Mouse (Mus musculus) hindbrain, embryonic 14.5 days (tissue): ENCODE data around the gene Mical3. TPM values are rescaled to one million over a fixed set of nuclear protein-coding genes. Genes with fewer than 3 reads are reported as not detected.

Experiments
- ATAC-seq: fragments of 200-750 bp; cut with Nextera tagmentation; 2 replicates; pipeline ENCODE4 v1.8.0; 2017; ENCODE audit warnings: moderate number of reproducible peaks, mild to moderate bottlenecking, moderate TSS enrichment, moderate library complexity; ENCODE audit not compliant: low FRiP score
- DNase-seq: peaks from one replicate; pipeline ENCODE4 v3.0.0-alpha.2; 2015; ENCODE audit warnings: low spot score
- H3K27ac ChIP-seq: fragments of 300-500 bp; sonication (generic); 2 replicates; pipeline ENCODE4 v1.5.1; 2014; ENCODE audit warnings: mild to moderate bottlenecking, moderate library complexity
- H3K27me3 ChIP-seq: fragments of 300-500 bp; sonication (generic); 2 replicates; pipeline ENCODE4 v1.6.1; 2014; ENCODE audit warnings: mild to moderate bottlenecking, low read length, mixed read lengths; ENCODE audit not compliant: control insufficient read depth, insufficient read depth
- H3K36me3 ChIP-seq: fragments of 300-500 bp; sonication (generic); replicated peaks from 2 replicates; pipeline ENCODE4 v1.6.1; 2014; ENCODE audit not compliant: control insufficient read depth, insufficient read depth
- H3K4me1 ChIP-seq: fragments of 300-500 bp; sonication (generic); replicated peaks from 2 replicates; pipeline ENCODE4 v1.6.1; 2014; ENCODE audit warnings: antibody characterized with exemption, low read length, mixed read lengths; ENCODE audit not compliant: control insufficient read depth, insufficient read depth
- H3K4me2 ChIP-seq: fragments of 300-500 bp; sonication (generic); replicated peaks from 2 replicates; pipeline ENCODE4 v1.6.1; 2014; ENCODE audit warnings: mild to moderate bottlenecking, moderate library complexity
- H3K4me3 ChIP-seq: fragments of 300-500 bp; sonication (generic); replicated peaks from 2 replicates; pipeline ENCODE4 v1.5.1; 2014; ENCODE audit warnings: mild to moderate bottlenecking, low read length
- H3K9ac ChIP-seq: fragments of 300-500 bp; sonication (generic); 2 replicates; pipeline ENCODE4 v1.6.1; 2014
- H3K9me3 ChIP-seq: fragments of 300-500 bp; sonication (generic); 2 replicates; pipeline ENCODE4 v1.6.1; 2016; ENCODE audit warnings: low read length; ENCODE audit not compliant: control insufficient read depth
- WGBS: fragments of 180-500 bp; shearing (Covaris S2); extraction: QIAGEN DNeasy Blood & Tissue Kit; methylation state at CpG from one replicate; pipeline ENCODE4 v1.1.7; 2014; 5-methylcytosine and 5-hydroxymethylcytosine counted together
- polyA plus RNA-seq: library from polyadenylated mRNA; unstranded; fragments of >200 nt; fragmentation: Nextera tagmentation; extraction: Ambion mirVana; gene quantifications from 2 replicates; pipeline ENCODE4 v1.2.1, GENCODE M21; 2014

The Mical3 gene
- polyA plus RNA-seq, 1 experiment from 2014 or later: 49.4 TPM

- Histone ChIP-seq H3K4me1 (no peaks in the 10 kb centered on the region), H3K4me3 (no peak overlapping the region), H3K9me3 (no peaks in the 10 kb centered on the region), H3K9ac (no peak overlapping the region), H3K36me3 (peaks cover 42% of the 10 kb centered on the region), H3K27me3 (no peaks in the 10 kb centered on the region), H3K4me2 (no peak overlapping the region), H3K27ac (no peak overlapping the region)
- 91% methylated on average over 5 of the region's 5 CpGs for WGBS
- DNase-seq (no peak), ATAC-seq (no peak)
Measured at GRCm38 (mm10) chr6:120943964-120944363, 186.8 kb downstream of the Mical3 start.

- no peak overlapping the region for H3K4me2 ChIP-seq
- ATAC-seq: no peak
- WGBS: 89% methylated on average over 10 of the region's 10 CpGs
- H3K9me3 ChIP-seq: no peaks in the 10 kb centered on the region
- H3K36me3 ChIP-seq: peaks cover 38% of the 10 kb centered on the region
- no peak overlapping the region for H3K9ac ChIP-seq
- H3K4me3 ChIP-seq: no peak overlapping the region
- H3K4me1 ChIP-seq: no peaks in the 10 kb centered on the region
- H3K27ac ChIP-seq: no peak overlapping the region
- no peaks in the 10 kb centered on the region for H3K27me3 ChIP-seq
- no peak for DNase-seq
Measured at GRCm38 (mm10) chr6:120943551-120943950, 187.2 kb downstream of the Mical3 start.

- Histone ChIP-seq H3K9ac (no peak overlapping the region), H3K4me1 (no peaks in the 10 kb centered on the region), H3K36me3 (peaks cover 34% of the 10 kb centered on the region), H3K4me2 (no peak overlapping the region), H3K27me3 (no peaks in the 10 kb centered on the region), H3K9me3 (no peaks in the 10 kb centered on the region), H3K27ac (no peak overlapping the region), H3K4me3 (no peak overlapping the region)
- DNase-seq (no peak), ATAC-seq (no peak)
- 71% methylated on average over 2 of the region's 2 CpGs for WGBS
Measured at GRCm38 (mm10) chr6:120943079-120943478, 187.7 kb downstream of the Mical3 start.

GRCm38 (mm10) chr6:120941575-120941974, 189.2 kb downstream of the Mical3 start:
- Histone ChIP-seq H3K27me3 (no peaks in the 10 kb centered on the region), H3K27ac (no peak overlapping the region), H3K4me2 (no peak overlapping the region), H3K9me3 (no peaks in the 10 kb centered on the region), H3K4me1 (no peaks in the 10 kb centered on the region), H3K4me3 (no peak overlapping the region), H3K36me3 (peaks cover 19% of the 10 kb centered on the region), H3K9ac (no peak overlapping the region)
- WGBS: 93% methylated on average over 13 of the region's 13 CpGs
- ATAC-seq: no peak
- no peak for DNase-seq

GRCm38 (mm10) chr6:120941084-120941481, 189.7 kb downstream of the Mical3 start:
- 78% methylated on average over 7 of the region's 7 CpGs for WGBS
- Histone ChIP-seq H3K27me3 (no peaks in the 10 kb centered on the region), H3K4me1 (no peaks in the 10 kb centered on the region), H3K9ac (no peak overlapping the region), H3K4me2 (no peak overlapping the region), H3K4me3 (no peak overlapping the region), H3K36me3 (peaks cover 14% of the 10 kb centered on the region), H3K9me3 (no peaks in the 10 kb centered on the region), H3K27ac (no peak overlapping the region)
- no peak for ATAC-seq
- no peak for DNase-seq

GRCm38 (mm10) chr6:120940446-120941083, 190.2 kb downstream of the Mical3 start:
- H3K4me1 ChIP-seq: no peaks in the 10 kb centered on the region
- peaks cover 9% of the 10 kb centered on the region for H3K36me3 ChIP-seq
- no peaks in the 10 kb centered on the region for H3K27me3 ChIP-seq
- H3K27ac ChIP-seq: no peak overlapping the region
- no peak for DNase-seq
- 89% methylated on average over 7 of the region's 7 CpGs for WGBS
- no peak overlapping the region for H3K4me2 ChIP-seq
- no peak overlapping the region for H3K9ac ChIP-seq
- ATAC-seq: no peak
- H3K9me3 ChIP-seq: no peaks in the 10 kb centered on the region
- no peak overlapping the region for H3K4me3 ChIP-seq

- peaks cover 8% of the 10 kb centered on the region for H3K36me3 ChIP-seq
- ATAC-seq (no peak), DNase-seq (no peak)
- no peaks in the 10 kb centered on the region for H3K9me3 ChIP-seq
- H3K27ac ChIP-seq: no peak overlapping the region
- H3K4me3 ChIP-seq: no peak overlapping the region
- no peaks in the 10 kb centered on the region for H3K4me1 ChIP-seq
- WGBS: 86% methylated on average over 3 of the region's 3 CpGs
- no peaks in the 10 kb centered on the region for H3K27me3 ChIP-seq
- H3K4me2 ChIP-seq: no peak overlapping the region
- no peak overlapping the region for H3K9ac ChIP-seq
Measured at GRCm38 (mm10) chr6:120939783-120940182, 191.0 kb downstream of the Mical3 start.

- Histone ChIP-seq H3K9ac (no peak overlapping the region), H3K9me3 (no peaks in the 10 kb centered on the region), H3K27ac (no peak overlapping the region), H3K27me3 (no peaks in the 10 kb centered on the region), H3K4me1 (no peaks in the 10 kb centered on the region), H3K36me3 (peaks cover 17% of the 10 kb centered on the region), H3K4me3 (no peak overlapping the region), H3K4me2 (no peak overlapping the region)
- no peak for ATAC-seq
- WGBS: 93% methylated on average over 12 of the region's 12 CpGs
- no peak for DNase-seq
Measured at GRCm38 (mm10) chr6:120938763-120939450, 191.9 kb downstream of the Mical3 start.

GRCm38 (mm10) chr6:120937999-120938608, 192.7 kb downstream of the Mical3 start:
- WGBS: 84% methylated on average over 11 of the region's 11 CpGs
- Histone ChIP-seq H3K9me3 (no peaks in the 10 kb centered on the region), H3K27ac (no peak overlapping the region), H3K4me1 (no peaks in the 10 kb centered on the region), H3K4me2 (no peak overlapping the region), H3K9ac (no peak overlapping the region), H3K4me3 (no peak overlapping the region), H3K36me3 (peaks cover 18% of the 10 kb centered on the region), H3K27me3 (no peaks in the 10 kb centered on the region)
- ATAC-seq: no peak
- DNase-seq: no peak
